Mouse (Mus musculus): ENCODE measurements around the gene Wdfy3.
"Not testable (repeated sequence)": the region's sequence is repeated elsewhere in the genome, so short reads cannot be mapped to it uniquely, and the experiment has no call there.

The Wdfy3 gene

DNA sequence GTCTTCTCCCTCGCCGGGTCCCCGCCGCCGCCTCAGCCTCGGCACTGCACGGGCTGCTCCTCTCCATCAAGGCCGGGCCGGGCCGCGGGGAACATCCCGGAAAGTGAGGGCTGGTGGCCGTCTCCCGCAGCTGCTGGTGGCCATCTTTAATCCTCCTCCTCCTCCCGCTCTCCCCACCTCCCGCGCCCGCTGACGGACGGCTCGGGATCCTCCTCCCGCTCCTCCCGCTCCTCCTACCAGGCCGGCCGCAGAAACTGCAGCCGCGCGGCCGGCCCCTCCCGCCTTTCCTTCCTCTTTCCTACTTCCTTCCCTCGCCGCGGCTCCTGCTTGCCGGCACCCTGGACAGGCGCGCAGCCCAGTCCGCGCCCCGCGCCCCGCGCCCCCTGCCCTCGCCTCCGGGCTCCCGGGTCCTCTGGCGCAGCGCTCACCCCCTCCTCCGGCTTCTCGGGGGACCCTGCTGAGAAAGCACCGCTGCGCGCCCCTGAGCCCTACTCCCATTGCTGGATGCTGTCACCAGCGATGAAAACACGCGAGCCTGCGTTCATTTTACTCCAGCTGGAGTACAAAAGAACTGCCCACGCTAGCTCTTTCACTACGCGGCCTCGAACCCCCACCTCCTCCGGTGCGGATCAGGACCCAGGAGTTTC, at the start of gene Wdfy3:
Wdfy3 (minus strand) TSS at position 155 of the 647 bp plus-strand sequence.
- peak; percentile 71 to 84 for DNase-seq (ENCODE audit: low spot score in 2 of 2)

DNA sequence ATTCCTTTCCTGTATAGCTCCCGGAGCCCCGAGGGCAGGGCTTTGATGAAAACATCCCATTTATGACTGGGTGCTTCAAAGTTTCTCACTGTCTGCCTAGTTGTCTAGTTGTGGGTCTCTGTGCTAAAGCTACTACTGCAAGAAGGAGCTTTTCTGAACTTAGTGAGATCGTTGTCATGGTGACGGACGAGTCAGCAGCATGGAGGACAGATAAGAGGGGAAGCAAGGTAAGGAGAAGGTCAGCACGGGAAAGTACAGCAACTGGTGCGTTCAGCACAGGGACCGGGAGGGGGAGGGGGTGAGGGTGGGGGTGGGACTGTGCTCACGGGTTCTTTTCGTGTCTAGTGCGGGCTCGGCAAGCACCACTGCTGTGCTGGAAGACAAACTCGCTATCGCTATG, 43.3 kb upstream of the Wdfy3 start:
- DNase-seq (ENCODE audit: low spot score in 2 of 2): no peak

DNA sequence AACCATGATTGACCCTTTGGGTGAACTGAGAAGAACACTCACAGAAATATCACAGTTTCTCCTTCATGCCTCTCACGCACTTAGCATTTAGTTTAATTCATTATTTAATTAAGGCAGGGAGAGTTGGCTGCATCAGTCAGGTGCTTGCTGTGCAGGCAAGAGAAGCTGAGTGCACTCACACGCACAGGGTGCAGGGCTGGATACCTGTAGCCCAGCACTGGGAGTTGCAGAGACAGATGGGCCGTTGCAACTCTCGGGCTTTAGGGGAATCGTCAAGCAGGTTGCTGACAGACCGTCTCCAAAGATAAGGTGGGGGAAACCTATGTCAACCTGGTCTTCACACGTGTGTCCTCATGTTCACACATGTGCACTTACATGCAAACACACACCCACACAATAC, 42.3 kb upstream of the Wdfy3 start:
- no peak for DNase-seq (ENCODE audit: low spot score in 2 of 2)

DNA sequence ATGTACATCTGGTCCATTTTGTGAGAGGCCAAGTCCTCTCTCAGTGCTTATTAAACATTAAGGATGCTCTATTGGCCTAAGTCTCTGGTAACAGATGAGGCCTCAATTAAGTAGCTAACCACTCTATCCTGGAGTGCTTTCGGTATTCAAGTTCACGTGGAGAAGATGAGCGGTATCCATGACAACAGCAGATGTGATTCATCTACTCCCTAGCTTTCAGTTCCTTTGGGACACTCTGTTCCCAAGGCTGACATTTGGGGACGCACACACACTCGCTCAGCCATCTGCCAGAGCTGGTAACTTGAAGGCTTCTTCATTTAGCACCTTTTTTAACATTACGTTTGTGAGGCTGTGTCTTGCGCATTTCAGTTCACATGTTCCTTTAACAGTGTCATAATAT, 40.3 kb upstream of the Wdfy3 start:
- no peak for DNase-seq (ENCODE audit: low spot score in 2 of 2)

DNA sequence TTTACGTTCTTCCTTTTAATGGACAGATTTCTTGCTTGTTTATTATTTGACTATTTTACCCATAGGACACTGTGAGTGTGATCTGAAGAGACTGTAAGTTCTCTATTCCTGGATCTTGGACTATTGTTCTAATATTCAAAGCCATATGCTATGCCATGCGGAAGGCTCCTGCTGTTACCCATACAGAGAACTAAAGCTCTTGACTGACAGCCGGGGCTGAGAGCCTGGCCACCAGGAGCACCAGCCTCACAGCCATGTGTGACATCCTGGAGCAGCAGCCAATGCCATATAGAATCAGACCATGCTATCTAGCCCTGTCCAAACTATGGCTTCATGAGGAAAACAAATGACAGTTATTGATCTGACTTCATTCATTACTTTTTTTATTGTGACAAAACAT, 36.2 kb upstream of the Wdfy3 start:
- DNase-seq (ENCODE audit: low spot score in 2 of 2): no peak

DNA sequence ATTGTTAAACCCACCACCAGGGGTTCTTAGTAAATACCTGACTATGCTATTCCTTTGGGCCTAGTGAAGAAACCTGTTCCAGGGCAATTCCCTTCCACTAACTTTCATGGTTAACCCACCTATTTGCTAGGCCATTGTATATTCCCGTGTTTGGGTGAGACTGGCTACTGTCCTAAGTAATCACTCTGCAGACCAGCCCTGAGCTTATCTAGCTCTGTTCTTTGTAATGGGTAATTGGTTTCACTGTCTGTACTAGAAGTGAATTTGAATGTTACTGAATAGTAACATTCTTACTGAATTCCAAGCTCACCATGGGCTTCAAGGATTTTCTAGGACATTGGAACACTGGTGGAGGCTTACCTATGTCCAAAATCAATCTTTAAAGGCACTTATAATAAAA, 32.1 kb upstream of the Wdfy3 start:
- not testable (repeated sequence) for DNase-seq (ENCODE audit: low spot score in 2 of 2)

DNA sequence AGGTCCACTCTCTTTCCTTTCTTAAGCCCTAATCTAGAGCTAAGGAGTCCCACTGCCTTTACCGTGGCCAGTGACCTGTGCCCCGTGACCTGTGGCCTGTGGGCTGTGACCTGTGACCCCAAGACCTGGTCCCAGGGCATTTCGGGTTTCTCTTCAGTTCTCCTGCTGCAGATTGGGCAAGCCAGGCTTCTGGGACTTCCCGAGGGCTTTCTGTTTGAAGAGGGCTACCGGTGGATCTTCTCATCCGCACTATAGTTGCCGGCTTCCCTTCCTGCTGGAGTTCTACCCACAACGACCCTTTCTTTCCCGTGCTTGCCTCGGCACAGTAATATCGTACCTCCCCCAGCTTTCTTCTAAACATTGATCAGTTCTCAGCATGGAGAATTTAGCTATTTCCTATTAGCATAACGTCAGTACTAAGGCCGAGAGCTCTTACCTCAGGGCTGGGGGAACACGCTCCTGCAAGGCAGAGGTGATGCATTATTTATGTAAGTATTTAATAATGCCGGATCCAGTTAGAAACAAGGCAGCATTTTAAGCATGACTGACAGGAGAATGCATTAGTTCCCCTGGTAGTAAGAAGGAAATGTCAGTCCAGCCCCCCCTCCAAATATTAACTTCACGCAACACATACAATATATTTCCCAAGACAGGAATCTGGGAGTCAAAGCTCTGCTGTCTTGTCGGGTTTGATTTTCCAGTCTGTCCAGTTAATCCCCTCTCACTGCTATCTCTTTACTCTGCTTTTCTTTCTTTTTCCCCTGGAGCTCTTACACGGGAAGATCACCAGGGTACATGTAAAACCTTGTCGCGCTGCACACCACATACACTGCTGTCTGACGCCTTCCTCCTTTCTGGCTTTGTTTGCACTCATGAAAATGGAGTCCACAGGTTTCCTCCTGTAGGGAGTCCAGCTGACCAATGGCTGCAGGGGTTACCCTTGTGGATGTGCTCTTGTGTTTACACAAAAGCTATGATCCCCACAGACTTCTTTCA, 30.8 kb upstream of the Wdfy3 start:
- DNase-seq (ENCODE audit: low spot score in 2 of 2): no peak

DNA sequence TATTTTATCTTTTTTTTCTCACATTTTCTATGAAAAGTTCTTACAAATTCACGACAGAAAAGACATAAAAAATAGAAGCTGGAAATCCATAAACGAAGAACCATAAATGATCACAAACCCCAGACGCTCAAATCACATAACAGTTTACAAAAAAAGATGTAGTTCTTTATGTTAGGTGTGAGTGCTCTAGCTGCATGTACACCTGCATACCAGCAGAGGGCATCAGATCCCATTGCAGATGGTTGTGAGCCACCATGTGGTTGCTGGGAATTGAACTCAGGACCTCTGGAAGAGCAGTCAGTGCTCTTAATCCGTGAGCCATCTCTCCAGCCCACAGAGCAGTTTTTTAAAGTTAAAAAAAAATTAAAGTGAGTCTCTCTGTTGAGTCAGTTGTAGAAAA, 25.9 kb upstream of the Wdfy3 start:
- DNase-seq (ENCODE audit: low spot score in 2 of 2): no peak

DNA sequence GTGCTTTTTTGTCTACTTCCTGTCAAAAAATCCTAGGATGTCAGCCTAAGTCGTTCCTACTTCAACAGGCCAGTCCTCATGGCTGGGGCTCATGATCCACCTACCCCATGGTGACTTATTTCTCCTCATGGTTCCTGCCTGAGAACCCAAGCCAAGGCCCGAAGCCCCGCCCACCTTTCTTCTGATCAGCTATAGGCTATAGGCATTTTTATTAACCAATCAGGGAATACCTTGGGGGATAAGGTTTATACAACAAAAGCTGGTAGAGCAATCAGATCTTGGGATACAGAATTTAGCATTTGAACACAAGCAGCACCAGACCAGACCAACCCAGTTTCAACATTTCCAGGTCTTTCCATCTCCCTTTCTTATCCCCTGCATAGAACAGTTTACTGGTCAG, 21.0 kb upstream of the Wdfy3 start:
- DNase-seq (ENCODE audit: low spot score in 2 of 2): no peak

DNA sequence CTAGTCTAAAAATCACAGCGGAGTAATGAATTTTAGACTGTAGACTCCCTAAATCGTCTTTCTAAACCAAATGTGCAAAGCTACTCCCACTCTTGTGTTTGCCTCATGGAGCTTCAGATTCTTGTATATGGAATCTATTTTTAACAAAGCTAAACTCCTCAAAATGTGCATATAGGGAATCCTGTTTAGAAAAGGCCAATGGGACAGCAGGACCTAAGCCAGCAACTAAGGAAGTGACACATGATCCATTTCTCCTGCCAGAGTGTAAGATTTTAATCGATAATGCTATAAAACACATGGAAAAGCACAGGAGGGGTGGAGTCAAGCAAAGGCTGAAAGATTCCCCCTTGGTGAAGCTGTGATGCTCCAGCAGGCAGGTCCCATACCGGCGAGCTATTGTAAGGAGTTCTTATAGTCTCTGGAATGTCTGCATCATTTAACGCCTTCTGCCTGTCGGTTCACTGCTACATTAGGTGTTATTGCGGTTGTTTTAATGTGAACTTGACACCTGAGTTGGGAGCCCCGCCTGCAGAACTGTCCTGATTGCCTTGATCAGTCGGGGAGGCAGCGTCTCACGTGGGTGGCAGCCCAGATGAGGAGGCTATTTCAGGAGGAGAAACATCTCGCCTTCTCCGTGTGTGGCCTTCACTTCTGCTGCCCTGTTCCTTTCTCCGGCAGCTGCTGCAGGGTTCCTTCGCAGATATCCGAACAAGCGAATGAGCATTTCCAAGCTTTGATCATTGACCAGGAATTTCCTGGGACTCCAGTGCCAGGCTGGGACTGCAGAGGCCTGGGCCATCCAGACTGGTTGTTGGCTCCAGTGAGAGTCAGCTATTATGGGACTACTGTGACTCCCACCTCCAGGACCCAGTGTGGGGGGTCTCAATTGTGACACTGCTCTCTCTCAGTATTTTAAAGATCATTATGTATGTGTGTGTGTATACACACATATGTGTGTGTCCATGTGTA, 15.3 kb upstream of the Wdfy3 start:
- no peak for DNase-seq (ENCODE audit: low spot score in 2 of 2)

DNA sequence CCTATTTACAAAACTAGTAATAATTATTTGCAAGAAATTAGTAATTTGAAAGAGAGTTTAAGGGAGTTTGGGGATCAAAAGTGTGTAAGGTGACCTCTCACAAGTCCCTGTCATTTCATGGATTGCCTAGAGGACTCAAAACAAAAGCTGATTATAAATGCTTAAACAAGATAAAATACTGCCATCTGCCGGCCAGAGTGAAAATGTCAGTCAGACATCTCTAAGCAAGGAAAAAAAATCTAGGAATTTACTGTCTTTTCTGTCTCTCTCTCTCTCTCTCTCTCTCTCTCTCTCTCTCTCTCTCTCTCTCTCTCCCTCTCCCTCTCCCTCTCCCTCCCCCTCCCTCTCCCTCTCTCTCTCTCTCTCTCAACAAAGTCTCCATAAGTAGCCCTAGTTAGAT, 4.4 kb upstream of the Wdfy3 start:
- peak; percentile 41 to 74 for DNase-seq (ENCODE audit: low spot score in 2 of 2)

DNA sequence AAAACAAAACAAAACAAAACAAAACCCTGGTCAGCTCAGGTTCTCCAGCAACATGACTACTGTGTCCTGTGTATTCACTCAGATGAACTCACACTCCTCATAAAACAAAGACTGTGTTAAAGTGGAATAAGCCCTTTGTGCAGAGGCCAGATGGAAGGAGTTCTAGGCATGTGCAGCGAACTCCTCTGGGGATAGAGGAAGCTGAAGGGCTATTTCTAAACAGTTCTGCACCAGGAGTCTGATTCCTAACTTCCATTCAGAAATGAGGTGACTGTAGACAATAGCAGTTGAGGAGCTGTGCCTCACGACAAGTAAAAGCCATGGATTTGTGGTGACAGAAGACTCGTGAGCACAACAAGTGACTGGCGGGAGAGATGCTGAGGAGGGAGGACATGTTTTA, 2.3 kb upstream of the Wdfy3 start:
- DNase-seq (ENCODE audit: low spot score in 2 of 2): no peak

DNA sequence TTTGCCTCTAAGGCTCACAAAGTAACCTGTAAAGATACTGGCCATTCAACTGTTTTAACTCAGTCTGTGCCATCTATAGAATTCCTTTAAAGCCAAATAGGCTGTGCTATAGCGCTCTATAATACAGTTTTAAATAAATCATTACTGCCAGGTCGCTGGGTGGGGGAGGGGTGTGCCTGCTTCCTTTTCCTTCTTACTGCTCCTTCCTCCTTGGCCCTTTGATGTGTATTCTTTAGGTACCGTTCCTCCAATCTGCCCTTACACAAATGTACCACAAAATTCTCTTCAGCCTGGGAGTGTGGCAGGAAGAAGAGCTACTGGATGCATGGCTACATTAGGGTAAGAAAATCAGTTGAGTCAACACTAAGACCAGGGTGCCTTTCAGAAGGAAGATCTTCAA, 1.5 kb upstream of the Wdfy3 start:
- DNase-seq (ENCODE audit: low spot score in 2 of 2): no peak

DNA sequence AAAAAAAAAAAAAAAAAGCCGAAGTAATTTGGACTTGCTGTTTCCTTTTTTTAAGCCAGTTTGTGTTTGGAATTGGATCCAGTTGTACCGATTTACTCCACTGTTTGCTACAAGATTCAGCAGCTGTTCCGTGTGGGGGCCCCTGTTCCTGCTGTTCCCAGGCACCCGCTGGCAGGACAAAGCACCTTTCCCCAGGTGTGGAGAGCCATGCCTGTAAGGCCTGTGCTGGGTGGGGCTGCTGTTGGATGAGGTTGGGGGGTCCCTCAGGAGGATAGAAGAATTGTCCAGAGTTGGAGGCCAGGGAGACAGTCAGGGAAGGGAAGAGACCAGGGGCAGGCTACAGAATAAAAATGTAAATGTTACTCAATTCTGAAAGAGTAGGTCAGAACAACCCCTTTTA, 1.1 kb upstream of the Wdfy3 start:
- DNase-seq (ENCODE audit: low spot score in 2 of 2): no peak

DNA sequence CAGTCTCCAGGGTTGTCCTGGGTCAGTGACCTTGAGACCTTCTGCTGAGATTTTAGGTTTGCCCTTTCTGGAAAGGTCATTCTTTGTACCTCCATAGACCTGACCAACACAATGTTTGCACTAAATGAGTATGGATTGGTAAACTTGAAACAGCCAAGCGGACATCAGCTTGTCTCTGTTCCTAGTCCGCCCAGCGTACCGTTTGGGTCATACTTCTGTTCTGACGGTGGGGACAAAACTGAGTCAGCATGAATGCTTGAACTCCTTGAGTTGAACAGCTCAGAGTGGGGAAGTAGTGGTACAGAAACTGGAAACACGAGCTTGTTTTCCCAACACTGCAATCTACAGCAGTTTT, 670 bp upstream of the Wdfy3 start:
- no peak for DNase-seq (ENCODE audit: low spot score in 2 of 2)

DNA sequence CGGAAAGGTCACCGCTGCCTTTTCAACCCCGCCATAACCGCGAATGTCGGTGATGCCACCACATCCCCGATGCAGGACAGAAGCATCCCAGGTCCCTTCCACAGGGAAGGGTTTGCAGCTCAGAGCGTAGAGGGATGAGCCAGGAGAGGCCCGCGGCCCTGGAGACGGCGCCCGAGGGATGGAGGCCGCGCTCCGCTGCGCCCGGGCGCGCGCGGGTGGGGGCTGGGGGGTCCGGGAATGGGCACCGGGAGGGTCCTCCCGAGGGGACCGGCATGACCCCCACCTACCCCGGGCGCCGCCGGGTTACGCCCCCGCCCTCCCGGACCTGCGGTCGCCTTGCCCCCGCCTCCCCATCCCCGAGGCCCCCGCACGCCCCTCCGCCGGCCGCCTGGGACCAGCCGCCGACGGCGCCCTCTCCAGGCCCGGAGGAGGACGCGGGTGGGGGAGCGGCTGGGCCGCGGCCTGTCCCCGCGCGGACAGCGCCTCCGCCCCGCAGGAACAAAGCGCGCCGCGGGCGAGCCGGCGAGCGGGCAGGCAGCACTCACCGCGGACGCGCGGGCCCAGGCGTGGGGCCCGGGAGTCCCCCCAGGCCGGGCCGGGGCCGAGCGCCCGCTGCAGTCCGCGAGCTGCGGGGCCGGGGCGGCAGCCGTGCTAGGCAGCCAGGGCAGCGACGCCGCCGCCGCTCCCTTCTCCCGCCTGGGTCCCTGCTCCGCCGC, 512 bp downstream of the Wdfy3 start:
- peak; percentile 33 to 71 for DNase-seq (ENCODE audit: low spot score in 2 of 2)

DNA sequence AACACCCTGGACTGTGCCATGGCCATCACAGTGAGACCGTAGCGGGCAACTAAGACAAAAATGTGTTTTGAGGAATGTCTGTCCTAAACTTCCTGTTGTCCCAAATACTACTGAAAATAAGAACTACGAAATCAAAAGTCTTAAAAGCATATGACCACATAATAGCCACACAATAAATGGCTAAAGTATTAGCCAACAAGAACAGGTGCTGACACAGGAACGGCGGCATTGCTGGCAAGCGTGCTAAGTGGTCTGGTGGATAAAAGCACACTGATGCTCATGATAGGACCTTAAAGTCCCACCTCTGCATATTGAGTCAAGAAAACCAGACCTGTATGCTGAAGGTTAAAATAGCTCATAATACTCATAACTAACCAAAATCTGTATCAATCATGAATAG, 3.3 kb downstream of the Wdfy3 start:
- no peak for DNase-seq (ENCODE audit: low spot score in 2 of 2)

DNA sequence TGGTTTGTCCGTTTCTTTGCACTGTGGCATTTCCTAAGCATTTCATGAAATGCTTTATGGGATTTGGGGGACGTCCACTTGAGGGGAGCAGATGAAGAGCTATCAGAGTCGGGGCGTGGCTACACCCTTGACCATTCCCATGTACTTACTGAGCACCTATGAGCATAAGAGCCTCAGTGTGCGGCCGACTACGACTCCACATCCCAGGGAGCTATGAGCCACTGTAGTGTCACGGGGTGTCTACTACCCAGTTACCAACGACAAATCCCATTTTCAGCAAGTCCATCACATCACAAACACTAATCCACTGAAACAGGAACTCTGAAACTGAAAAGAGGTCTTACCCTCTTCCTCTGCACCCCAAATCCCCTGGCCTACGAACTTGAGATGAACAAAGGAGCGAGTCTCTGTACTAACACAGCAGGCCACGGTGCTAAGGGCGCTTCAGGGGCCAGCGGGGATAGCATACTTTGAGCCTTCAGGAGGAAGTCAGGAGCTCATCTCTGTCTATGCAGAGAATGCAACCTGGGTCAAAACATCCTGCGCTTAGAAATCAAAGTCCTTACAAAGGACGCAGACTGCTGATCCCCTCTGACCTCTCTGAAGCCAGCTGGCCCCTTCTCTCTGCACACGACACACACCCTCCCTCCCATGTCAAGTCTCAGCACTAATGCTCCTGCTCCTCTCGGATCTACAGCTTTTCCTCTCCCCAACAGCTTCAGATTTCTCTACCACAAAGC, 6.5 kb downstream of the Wdfy3 start:
- no peak for DNase-seq (ENCODE audit: low spot score in 2 of 2)

DNA sequence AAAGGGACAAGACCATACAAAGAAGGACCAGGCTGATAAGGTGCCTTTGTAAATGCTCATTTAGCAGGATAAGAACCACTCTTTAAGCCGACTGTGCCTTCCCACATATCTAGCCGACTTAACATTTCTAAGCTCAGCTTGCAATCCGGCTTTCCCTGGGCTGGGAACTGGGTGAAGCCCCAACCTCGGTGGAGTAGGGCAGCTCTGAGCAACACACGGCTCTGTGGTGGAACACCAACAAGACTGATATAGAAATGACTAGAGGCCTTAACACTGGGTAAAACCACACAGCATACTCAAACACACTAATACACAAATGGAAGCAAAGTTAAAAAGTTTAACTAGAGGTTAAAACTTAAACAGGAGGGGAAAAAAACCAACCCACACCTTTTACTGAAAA, 7.9 kb downstream of the Wdfy3 start:
- DNase-seq (ENCODE audit: low spot score in 2 of 2): no peak

DNA sequence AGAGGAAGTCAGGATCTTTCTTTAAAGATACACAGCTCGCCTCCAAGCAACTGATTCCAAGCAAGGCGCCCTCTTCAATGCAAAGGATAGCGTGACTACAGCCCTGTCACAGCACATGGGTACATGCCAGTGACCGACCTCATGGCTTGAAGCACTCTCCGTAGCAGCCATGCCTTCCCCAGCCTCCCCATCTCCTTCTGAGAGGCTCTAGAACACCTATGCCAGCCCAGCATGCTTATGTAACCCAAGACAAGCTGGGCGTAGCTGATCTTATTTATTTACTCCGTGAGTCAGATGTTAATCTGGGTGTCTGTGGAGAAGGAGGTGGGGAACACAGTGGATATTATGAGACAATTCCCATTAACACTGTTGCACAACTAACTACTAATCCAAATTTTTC, 13.8 kb downstream of the Wdfy3 start:
- no peak for DNase-seq (ENCODE audit: low spot score in 2 of 2)

DNA sequence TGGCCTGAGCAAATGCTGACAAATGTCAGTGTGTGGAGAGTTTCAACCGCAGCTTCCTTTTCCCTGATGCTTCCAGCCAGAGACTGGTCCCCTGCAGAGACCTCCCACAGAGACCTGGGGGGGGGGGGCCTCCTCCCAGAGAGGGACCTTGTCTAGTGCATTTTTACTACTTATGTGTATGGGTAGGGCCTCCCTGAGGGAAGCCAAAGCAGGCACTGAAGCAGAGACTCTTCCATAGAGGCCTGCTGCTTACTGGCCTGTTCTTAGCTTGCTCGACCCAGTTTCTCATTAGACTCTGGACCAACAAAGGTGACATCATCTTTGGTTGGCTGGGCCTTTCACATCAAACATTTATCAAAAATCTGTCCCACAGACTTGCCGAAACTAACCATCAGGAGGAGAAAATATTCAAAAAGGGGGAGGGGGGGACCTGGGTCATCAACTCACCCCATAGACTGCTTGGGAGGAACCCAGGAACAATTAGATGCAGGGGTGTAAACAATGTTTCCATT, 14.5 kb downstream of the Wdfy3 start:
- DNase-seq (ENCODE audit: low spot score in 2 of 2): no peak

Measured in spleen, postnatal 4 days (tissue).